Mouse (Mus musculus) c-Kit-positive CD71-positive TER-119-negative erythroid progenitor cells, embryonic 14.5 days (primary cell): ENCODE results near the gene Dbh.

ENCODE experiments used
- DNase-seq: peaks from one replicate; pipeline ENCODE4 v3.0.0-alpha.2; 2013; ENCODE audit warnings: low read depth

Gene Dbh

DNA sequence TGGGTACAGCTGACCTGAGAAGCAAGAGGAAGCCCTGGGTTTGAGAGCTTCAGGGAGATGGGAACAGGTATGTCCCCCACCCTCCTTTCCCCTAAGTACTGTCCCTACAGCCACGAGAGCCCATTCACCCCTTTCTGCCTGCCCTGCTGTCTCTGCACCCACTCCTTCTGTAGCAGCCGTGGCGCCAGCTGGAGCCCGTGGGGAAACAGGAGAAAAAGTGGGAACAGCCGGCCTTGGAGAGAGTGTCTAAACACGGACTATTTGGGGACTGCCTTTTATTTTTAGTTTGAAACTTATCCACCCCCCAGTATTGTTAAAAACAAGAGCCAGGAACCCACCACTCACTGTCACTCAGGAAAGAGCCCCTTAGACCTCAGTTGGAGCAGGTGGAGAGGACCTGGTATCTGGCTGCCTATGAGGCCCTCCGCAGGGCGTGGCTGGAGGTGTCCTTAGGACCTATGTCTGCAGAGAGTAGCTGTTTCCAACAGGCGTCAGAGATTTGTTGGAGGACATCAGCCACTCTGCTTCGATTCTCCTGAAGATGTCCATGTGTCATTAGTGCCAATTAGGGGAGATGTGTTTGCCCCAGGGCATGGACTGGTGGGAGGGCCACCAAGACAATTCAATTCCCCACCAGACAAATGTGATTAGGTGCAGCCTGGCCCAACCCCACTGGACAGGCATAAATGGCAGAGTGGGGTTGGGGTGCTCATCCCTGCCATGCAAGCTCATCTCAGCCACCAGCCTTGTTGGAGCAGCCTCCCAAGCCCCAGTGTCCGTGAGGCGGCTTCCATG lies at the start of gene Dbh:
Dbh (plus strand) TSS at position 438 of the 795 bp plus-strand sequence.
- DNase-seq: no peak

DNA sequence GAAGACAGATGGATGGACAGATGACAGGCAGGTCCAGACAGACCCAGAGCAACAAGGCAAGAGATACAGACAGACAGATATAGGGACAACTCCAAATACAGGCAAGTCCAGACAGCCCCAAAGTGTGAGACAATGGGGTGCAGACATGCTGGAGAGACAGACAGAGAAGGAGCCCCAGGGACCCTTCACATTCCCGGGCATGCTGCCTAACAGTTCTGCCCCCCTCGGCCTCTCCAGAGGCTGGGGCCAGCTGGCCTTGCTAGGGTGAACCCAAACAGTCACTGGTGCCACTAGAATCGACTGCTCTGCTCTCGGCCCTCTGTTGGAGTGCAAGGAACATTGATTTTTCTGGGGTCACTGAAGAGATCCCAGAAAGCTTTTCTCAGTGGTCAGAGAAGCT lies 46.6 kb upstream of the Dbh start:
- DNase-seq: no peak

DNA sequence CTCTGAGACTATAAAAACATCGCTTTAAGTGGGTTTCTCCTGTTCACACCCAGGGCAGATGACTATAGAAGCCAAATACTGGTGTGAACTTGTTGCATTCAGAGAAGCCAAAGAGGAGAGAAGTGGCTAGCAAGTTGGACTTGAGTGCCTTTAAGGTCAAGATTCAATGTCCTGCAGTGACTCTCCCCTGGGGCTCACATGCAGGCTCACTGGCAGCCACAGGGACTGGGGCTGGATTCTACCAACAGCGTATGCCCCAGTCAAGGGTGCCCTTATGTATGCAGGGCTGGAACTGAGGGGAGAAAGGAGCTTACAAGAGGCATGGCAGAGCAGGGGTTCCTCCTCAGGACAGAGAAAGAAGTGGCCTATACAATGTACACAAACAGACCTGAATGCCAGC lies 45.3 kb upstream of the Dbh start:
- DNase-seq: no peak

DNA sequence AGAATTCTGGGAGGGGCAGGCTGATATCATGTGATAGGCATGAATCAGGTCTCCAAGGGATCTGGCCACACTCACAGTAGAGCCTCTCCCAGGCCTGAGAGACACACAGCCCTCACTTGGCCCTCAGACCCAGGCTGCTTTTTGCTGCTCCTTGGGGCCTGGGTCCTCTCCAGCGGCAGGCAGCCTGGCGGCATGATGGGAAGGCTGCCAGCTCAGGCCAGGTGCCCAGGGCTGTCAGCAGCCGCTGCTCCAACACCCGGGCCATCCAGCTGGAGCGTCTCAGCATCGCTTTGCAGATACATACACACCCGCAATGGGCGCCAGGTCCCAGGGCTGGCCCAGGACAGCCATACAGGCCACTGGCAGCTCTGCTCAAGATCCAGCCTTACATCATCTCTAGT lies 44.8 kb upstream of the Dbh start:
- no peak for DNase-seq

DNA sequence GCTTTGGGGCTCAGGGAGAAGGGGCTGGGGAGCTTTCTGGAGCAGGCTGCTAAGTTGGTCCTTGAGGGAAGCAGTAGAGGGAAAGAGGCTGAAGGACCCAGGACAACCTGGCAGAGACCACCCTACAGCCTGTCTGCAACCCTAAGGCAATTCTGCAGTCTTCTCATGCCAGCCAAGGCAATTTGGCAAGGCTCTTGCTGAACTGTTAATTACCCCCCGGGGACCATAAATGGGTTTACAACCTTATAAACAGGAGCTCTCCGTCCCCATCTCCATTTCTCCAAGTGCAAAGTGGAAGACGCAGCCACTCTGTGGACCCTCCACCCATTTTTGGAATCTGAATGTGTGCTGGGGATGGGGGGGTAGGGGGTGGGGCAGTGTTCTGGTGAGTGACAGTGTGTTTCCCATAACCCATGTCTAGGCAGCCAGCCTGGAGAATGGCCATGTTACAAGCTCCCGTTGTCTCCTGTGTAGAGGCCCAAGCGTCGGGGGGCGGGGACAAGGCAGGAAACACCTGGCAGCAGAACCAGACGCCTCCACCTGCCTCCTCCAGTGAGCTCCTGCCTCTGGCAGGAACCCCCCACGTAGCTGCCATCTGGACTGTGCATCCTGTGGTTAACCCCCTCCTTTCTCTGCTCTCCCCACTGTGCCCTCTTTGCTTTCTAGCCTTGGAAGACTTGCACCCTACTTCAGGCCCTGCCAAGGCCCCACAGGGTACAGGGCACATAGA lies 43.2 kb upstream of the Dbh start:
- no peak for DNase-seq

DNA sequence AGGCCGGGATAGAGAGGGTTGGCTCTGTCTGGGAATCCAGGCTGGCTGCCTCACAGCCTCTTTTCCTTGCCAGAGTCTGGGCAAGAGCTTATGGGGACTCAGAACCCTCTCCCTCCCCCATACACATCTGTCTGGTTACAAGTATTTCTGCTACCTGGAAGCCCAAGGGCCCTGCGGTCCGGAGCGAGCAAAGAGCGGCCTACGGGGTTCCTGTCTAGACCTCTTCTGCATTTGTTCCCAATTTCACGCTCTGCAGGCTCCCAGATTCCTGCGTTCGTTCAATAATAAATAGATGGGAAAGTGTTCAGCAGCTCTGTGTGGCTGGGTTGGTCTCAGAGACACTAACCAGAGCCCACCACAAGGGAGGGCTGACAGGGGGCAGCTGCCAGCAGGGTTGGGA lies 42.5 kb upstream of the Dbh start:
- no peak for DNase-seq

DNA sequence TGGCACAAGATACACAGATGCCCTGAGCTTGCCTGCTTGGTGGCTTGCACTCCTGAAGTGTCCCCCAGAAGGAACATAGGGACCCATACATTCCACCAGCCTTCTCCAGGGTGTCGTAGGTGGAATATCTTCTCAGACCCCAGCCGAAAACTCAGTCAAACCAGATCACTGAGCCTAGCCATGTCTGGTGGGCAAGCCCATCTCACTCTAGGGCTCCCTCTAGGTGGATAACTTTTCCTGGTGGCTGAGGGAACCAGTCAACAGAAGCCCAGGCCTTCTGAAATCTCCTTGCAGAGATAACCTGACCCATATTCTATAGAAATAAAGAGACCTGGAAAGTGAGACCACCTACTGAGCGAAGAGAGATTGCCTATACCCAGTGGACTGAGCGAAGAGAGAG lies 41.9 kb upstream of the Dbh start:
- DNase-seq: no peak

DNA sequence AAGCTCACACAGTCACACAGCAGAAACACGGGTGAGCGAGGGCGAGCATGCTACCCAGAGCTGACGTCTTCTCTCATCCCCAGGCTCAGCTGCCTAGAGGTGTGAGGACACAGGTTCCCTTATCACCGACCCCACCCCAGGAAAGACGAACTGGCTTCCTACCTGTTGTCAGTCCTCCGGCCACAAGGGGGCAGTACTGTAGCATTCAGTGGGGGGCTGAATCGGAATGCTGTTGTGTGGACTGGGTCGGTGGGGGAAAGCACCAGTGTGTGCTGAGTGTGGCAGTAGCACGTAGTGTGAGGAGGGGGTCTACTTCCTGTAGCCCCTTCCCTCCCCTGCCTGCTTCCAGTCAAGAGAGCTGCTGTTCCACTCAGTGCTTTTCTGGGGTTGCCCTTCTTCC lies 39.1 kb upstream of the Dbh start:
- DNase-seq: peak; percentile 15

DNA sequence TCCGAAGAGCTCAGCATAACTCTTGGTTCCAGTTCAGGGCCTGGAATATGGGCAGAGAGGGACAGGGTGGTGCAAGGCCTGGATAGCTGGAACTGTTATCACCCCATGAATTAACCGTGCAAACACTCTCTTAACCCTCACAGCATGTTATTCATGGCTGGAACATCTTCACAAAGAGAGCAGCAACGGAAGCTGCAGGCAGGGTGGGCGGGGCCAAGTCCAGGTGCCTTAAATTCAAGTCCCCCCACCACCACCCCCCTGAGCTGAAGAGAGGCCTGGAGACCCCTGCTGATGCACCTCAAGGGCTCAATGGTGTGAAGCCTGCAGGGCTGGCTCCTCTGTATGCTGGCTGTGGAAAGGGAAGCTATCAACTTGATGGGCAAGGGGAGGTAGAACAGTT lies 38.5 kb upstream of the Dbh start:
- DNase-seq: no peak

DNA sequence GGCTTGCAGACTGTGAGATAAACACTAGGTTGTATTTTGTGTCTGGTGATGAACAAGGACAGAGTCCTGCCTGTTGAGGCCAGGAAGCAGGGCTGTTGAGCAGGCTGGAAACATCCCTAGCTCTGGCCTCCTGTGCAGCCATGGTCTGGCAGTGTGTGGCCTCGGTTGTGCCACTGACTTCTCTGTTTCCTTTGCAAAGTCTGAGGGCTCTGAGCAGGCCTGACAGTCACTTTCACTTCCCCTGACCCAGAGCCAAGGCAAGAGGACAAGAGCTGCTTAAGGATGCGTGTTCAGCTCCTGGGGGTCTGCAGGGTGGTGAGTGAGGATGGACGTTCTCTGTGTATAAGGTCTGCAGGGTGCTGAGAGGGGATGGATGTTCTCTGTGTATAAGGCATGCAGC lies 36.0 kb upstream of the Dbh start:
- no peak for DNase-seq

DNA sequence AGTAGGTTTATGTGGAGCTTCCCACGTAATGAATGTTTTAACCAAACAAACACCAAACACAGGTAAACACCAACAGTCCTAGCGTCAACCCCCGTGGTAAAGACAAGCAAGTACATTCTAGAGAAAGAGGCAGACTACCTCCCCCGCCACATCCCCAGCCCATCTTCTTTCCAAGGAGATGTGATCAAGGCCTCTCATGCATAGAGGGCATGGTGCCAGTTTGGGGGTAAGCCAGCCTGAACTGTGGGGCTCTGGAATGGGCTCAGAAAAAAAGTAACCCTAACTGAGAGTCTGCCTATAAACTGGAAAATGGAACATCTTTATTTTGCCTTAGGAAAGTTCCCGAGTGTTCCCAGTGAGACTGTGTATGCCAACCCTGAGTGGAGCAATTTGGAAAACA lies 29.1 kb upstream of the Dbh start:
- DNase-seq: no peak

DNA sequence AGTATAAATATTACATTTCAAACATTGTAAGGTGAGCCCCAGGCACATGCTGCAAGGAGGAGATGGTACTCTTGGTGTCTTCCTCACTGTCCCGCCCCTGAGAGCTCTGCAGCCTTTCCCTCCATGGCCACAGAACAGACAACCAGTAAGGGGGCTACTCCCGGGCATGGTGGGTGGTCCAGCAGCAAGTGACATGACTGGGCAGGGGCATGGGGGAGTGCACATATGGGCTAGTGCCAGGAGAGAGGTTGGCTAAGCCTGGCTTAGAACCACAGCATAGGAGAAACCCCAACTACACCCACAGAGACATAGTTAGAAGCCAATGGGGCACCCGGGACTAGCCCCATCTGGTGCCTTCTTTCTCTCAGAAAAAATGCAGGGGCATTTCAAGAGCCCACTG lies 28.7 kb upstream of the Dbh start:
- no peak for DNase-seq

DNA sequence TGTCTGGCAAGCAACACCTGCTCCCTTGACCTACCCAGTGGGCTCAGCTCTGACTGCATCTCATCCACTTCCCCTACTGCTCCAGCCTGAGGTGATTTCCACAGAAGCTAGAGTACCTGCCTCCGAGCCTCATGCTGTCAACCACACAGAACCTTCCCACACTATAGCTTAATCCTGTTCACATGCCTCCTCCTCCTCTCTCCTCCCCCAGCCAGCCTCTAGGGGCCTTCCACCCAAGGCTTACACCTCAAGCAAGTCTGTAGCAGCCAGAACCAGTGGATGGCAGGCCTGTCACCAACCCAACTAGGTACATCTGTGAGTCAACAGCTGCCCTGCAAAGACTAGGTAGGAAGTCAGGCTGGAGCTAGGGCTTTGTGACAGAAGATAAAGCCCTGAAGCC lies 28.2 kb upstream of the Dbh start:
- DNase-seq: no peak

DNA sequence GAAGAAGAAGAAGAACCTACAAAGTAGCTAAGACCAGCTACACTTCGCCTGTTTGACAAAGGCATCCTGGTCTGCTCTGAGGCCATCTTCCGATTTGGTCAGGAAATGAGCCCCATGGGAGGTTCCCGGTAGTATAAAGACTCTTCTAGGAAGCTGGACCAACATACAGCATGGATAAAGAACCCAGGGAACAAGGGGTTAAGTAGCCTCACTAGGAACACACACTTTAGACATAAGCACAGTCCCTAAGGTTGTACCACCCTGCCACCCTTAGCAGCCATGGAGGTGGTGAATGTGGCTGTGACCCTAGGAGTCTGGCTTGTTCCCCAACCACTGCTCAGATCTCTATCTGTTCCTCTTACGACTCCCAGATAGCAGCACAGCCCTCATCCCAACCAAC lies 26.7 kb upstream of the Dbh start:
- no peak for DNase-seq

DNA sequence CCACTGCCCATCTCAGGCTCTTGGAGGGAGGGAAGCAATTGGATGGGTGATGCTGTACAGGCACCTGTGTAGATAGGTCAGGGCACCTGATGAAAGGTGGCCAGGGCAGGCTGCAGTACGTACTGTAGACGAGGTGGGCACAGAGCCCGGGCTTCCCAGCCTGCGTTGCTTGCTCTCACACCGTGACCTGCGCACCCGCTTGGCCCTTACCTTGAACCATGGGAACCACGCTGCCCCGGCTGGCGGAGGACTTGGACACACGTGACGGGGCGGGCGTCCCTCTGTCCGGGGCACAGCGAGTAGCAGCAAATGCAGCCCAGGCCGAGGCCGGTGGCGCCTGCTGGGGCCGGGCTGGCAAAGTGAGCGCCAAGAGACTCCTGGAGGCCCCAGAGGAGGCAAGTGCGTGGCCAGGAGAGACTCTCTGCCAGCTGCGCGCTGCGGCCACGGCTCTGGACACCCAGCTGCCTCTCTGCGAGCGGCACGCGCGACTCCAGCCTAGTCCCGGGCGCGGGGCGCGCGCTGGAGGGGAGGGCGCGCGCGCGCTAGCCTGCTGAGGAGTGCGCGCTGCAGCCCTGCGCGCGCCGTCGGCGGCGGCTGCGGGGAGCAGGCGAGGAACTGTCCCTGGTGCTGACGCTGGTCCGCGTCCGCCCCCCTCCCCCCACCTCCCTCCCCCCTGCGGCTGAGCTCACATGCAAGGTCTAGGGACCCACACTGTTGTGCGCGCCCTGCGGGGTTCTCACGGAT lies 22.9 kb upstream of the Dbh start, which contains the start of gene Fam163b:
Fam163b (minus strand) TSS at position 542 of the 744 bp plus-strand sequence.
- DNase-seq: no peak

DNA sequence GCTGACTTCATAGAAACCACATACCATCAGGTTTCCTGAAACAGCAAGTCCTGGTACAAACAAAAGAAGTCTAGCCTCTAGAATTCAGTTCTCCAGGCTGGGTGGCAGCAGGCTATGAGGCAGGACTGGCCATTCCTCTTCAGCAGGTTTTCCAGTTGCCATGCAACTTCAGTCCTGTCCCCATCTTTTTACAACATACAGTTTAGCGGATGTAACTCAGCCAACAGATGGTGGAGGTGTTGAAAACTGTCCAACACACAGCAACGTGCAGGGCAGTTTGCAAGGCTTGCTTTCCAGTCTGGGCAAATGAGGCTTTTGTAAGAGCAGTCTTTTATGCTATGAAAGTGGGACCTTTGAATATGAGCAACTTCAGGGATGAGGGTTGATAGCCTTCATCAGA lies 20.1 kb upstream of the Dbh start:
- DNase-seq: no peak

DNA sequence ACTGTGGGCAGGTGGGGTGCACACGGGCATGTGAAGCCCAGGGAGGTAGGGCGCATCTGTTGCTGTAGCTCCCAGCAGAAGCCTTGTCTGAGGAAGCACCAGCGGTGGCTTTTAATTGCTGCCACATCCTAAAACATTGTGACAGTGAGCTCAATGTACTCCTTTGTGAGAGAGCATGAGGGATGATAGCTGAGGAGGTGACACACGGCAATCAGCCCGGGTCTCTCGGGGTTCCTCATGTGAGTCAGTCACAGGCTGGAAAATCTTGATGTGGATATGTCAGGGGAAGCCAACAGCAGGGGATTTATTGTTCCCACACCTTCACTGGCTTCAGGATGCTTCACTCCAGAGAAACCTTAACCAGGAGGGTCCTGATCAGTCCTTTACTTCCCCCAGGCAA lies 18.2 kb upstream of the Dbh start:
- no peak for DNase-seq

DNA sequence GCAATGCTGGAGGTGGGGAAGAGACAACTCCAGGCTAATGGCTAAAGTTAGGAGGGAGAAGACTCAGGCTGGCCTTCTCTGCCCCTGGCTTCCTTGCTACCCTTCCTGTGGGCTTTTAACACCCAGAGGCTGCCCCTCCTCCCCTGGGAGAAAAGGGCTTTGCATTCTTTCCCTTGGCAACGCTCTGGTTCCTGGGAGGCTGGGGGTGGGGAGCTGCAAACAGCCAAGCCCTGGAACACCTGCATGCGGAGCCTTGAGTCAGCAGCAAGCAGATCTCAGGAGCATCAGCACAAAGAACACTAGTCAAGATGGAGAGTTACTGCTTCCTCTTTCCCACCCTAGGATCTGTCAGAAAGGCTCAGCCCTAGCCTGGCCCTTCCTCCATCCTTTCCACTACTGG lies 15.6 kb upstream of the Dbh start:
- no peak for DNase-seq

DNA sequence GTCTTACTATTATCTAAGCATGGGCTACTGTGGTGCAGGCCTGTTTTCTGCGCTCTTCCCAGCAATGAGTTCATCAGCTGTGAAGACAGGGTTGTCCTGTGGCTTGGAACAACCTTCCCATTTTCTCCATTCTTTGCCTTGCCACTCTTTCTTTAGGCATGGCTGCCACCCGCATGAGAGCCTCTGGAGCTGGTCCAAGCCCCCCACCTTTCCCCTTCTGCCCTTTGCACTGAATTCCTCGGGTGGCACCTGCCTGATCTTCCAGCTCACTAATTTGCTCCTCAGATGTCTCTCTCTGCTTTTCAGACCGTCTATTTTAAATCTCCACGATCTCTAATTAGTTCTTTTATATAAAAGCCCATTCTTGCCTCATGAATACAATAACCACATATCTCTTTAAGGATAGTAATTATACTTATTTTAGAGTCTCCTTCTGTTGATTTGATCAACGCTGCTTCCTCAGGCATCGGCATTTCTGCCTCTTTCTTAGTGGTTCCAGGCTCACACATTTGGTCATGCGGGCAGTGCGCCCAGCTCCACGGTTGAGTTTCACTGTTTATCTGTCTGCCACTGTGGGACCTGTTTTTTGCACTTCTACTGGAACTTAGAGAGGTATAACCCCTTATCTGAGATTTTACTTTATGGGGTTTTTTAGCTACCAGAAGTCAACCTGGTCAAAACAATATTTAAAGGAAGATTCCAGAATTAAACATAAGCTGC lies 10.4 kb upstream of the Dbh start:
- DNase-seq: no peak

DNA sequence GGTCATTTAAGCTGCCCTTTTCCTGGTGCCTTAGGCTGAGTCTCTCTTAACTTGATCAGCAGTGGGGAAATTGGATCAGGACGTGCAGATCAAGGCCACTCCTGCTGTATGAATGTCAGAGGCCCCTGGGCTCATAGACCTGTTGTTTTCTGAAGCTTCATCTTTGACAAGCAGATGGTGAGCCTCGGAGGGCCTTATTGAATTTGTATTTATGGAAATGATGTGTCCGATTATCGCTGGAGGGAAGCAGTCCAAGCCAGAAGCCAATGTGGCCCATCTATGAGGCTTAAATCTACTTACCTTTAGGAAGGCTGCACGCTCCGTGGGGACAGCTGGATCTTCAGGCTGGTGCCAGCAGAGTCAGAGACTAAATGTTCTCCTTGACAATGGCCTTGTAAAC lies 8.4 kb upstream of the Dbh start:
- no peak for DNase-seq

DNA sequence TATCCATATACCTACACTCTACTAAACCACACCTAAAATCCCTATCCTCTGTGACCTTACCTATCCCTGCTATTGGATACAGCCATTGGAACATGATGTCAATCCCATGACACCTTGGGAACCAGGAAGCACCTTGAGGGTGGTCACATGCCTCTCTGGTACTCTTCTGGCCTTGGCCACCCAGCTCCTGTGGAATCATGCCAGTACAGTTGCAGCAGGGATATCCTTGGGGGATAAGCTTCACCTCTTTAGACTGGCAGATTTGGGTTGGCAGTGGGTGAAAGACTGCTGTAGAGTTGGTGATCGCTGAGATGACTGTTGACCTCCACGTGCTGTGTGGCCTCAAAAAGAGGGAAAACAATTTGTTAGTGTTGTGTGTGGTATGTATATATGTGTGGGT lies 3.5 kb upstream of the Dbh start:
- DNase-seq: no peak

DNA sequence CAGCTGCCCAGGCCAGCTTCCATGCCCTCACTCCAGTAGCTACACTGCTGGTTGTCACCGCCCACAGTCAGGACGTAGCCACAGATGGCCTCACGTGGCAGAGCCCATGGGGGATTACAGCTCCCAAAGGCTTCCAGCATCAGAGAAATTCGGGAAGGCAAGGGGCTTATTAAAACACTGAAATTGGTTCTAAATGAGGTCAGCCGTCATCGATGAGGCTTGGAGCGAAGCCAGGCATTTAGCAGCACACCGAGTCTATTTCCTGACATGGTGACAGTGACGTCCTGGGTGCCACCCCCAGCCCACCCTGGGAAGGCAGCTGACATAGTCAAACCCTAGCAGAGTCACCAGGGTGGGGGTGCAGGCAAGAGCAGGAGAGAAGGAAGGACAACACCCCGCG lies 2.4 kb upstream of the Dbh start:
- DNase-seq: no peak
